Mouse (Mus musculus): Measurements from ENCODE around the gene Itm2b. TPM values are rescaled to one million over a fixed set of nuclear protein-coding genes. Genes with fewer than 3 reads are reported as not detected.

The Itm2b gene
- polyA plus RNA-seq, 1 experiment from 2014 or later: 513 TPM

- Histone ChIP-seq H3K36me3 (ENCODE audit: control insufficient read depth, insufficient read depth, low read length) (no peaks in the 10 kb centered on the region; the same call in 1 of the 2 replicates), H3K27me3 (ENCODE audit: control insufficient read depth, insufficient read depth, low read length) (no peaks in the 10 kb centered on the region), H3K4me3 (ENCODE audit: low read depth, low read length) (no peak overlapping the region), H3K4me1 (ENCODE audit: control insufficient read depth, insufficient read depth, low read length) (peaks cover 6% of the 10 kb centered on the region; the same call in 1 of the 2 replicates), H3K4me2 (no peak overlapping the region), H3K9ac (ENCODE audit: low read depth, low read length) (no peak overlapping the region), H3K9me3 (replicated peaks; ENCODE audit: control insufficient read depth, low read length) (no peaks in the 10 kb centered on the region), H3K27ac (ENCODE audit: low read depth, low read length) (no peak overlapping the region)
- ATAC-seq (replicated peaks; ENCODE audit: insufficient number of reproducible peaks, low FRiP score, low TSS enrichment): no peak
- 59% methylated on average over 7 of the region's 7 CpGs for WGBS (ENCODE audit: insufficient replicate concordance)
Observed at GRCm38 (mm10) chr14:73349061-73349670, 35.9 kb downstream of the Itm2b start.

GRCm38 (mm10) chr14:73347302-73347701 is 37.8 kb downstream of the Itm2b start:
- no peak overlapping the region for H3K9ac ChIP-seq (ENCODE audit: low read depth, low read length)
- H3K4me1 ChIP-seq (ENCODE audit: control insufficient read depth, insufficient read depth, low read length): peaks cover 6% of the 10 kb centered on the region; the same call in 1 of the 2 replicates
- ATAC-seq (replicated peaks; ENCODE audit: insufficient number of reproducible peaks, low FRiP score, low TSS enrichment): no peak
- no peak overlapping the region for H3K27ac ChIP-seq (ENCODE audit: low read depth, low read length)
- H3K27me3 ChIP-seq (ENCODE audit: control insufficient read depth, insufficient read depth, low read length): no peaks in the 10 kb centered on the region
- 38% methylated on average over 9 of the region's 9 CpGs for WGBS (ENCODE audit: insufficient replicate concordance)
- H3K4me2 ChIP-seq: no peak overlapping the region
- H3K36me3 ChIP-seq (ENCODE audit: control insufficient read depth, insufficient read depth, low read length): no peaks in the 10 kb centered on the region
- no peak overlapping the region for H3K4me3 ChIP-seq (ENCODE audit: low read depth, low read length)
- H3K9me3 ChIP-seq (replicated peaks; ENCODE audit: control insufficient read depth, low read length): no peaks in the 10 kb centered on the region

- Histone ChIP-seq H3K9me3 (replicated peaks; ENCODE audit: control insufficient read depth, low read length) (no peaks in the 10 kb centered on the region), H3K27me3 (ENCODE audit: control insufficient read depth, insufficient read depth, low read length) (no peaks in the 10 kb centered on the region), H3K4me1 (ENCODE audit: control insufficient read depth, insufficient read depth, low read length) (peaks cover 6% of the 10 kb centered on the region; the same call in 1 of the 2 replicates), H3K4me2 (no peak overlapping the region), H3K4me3 (ENCODE audit: low read depth, low read length) (no peak overlapping the region), H3K9ac (ENCODE audit: low read depth, low read length) (no peak overlapping the region), H3K27ac (ENCODE audit: low read depth, low read length) (no peak overlapping the region), H3K36me3 (ENCODE audit: control insufficient read depth, insufficient read depth, low read length) (no peaks in the 10 kb centered on the region)
- no peak for ATAC-seq (replicated peaks; ENCODE audit: insufficient number of reproducible peaks, low FRiP score, low TSS enrichment)
- 89% methylated on average over 4 of the region's 4 CpGs for WGBS (ENCODE audit: insufficient replicate concordance)
Observed at GRCm38 (mm10) chr14:73345614-73346013, 39.5 kb downstream of the Itm2b start.

GRCm38 (mm10) chr14:73340051-73340755 is 44.9 kb downstream of the Itm2b start:
- no peak overlapping the region for H3K4me2 ChIP-seq
- no peak overlapping the region for H3K9ac ChIP-seq (ENCODE audit: low read depth, low read length)
- 48% methylated on average over 6 of the region's 6 CpGs for WGBS (ENCODE audit: insufficient replicate concordance)
- no peak for ATAC-seq (replicated peaks; ENCODE audit: insufficient number of reproducible peaks, low FRiP score, low TSS enrichment)
- H3K27ac ChIP-seq (ENCODE audit: low read depth, low read length): no peak overlapping the region
- H3K4me1 ChIP-seq (ENCODE audit: control insufficient read depth, insufficient read depth, low read length): no peaks in the 10 kb centered on the region
- H3K4me3 ChIP-seq (ENCODE audit: low read depth, low read length): no peak overlapping the region
- H3K36me3 ChIP-seq (ENCODE audit: control insufficient read depth, insufficient read depth, low read length): no peaks in the 10 kb centered on the region
- H3K27me3 ChIP-seq (ENCODE audit: control insufficient read depth, insufficient read depth, low read length): no peaks in the 10 kb centered on the region
- H3K9me3 ChIP-seq (replicated peaks; ENCODE audit: control insufficient read depth, low read length): no peaks in the 10 kb centered on the region

- Histone ChIP-seq H3K4me3 (ENCODE audit: low read depth, low read length) (no peak overlapping the region), H3K36me3 (ENCODE audit: control insufficient read depth, insufficient read depth, low read length) (no peaks in the 10 kb centered on the region), H3K9me3 (replicated peaks; ENCODE audit: control insufficient read depth, low read length) (no peaks in the 10 kb centered on the region), H3K9ac (ENCODE audit: low read depth, low read length) (no peak overlapping the region), H3K4me1 (ENCODE audit: control insufficient read depth, insufficient read depth, low read length) (no peaks in the 10 kb centered on the region), H3K4me2 (no peak overlapping the region), H3K27me3 (ENCODE audit: control insufficient read depth, insufficient read depth, low read length) (no peaks in the 10 kb centered on the region), H3K27ac (ENCODE audit: low read depth, low read length) (no peak overlapping the region)
- no peak for ATAC-seq (replicated peaks; ENCODE audit: insufficient number of reproducible peaks, low FRiP score, low TSS enrichment)
- WGBS (ENCODE audit: insufficient replicate concordance): 61% methylated on average over 3 of the region's 3 CpGs
Observed at GRCm38 (mm10) chr14:73339615-73340014, 45.5 kb downstream of the Itm2b start.

- no peaks in the 10 kb centered on the region for H3K36me3 ChIP-seq (ENCODE audit: control insufficient read depth, insufficient read depth, low read length)
- H3K4me2 ChIP-seq: no peak overlapping the region
- no peak overlapping the region for H3K27ac ChIP-seq (ENCODE audit: low read depth, low read length)
- WGBS (ENCODE audit: insufficient replicate concordance): 69% methylated on average over 6 of the region's 6 CpGs
- ATAC-seq (replicated peaks; ENCODE audit: insufficient number of reproducible peaks, low FRiP score, low TSS enrichment): no peak
- H3K27me3 ChIP-seq (ENCODE audit: control insufficient read depth, insufficient read depth, low read length): no peaks in the 10 kb centered on the region
- no peaks in the 10 kb centered on the region for H3K9me3 ChIP-seq (replicated peaks; ENCODE audit: control insufficient read depth, low read length)
- H3K9ac ChIP-seq (ENCODE audit: low read depth, low read length): no peak overlapping the region
- H3K4me3 ChIP-seq (ENCODE audit: low read depth, low read length): no peak overlapping the region
- H3K4me1 ChIP-seq (ENCODE audit: control insufficient read depth, insufficient read depth, low read length): no peaks in the 10 kb centered on the region
Observed at GRCm38 (mm10) chr14:73336316-73337080, 48.6 kb downstream of the Itm2b start.

GRCm38 (mm10) chr14:73334926-73335805 is 49.9 kb downstream of the Itm2b start:
- WGBS (ENCODE audit: insufficient replicate concordance): 81% methylated on average over 22 of the region's 22 CpGs
- no peak for ATAC-seq (replicated peaks; ENCODE audit: insufficient number of reproducible peaks, low FRiP score, low TSS enrichment)

GRCm38 (mm10) chr14:73333880-73334279 is 51.2 kb downstream of the Itm2b start:
- Histone ChIP-seq H3K36me3 (ENCODE audit: control insufficient read depth, insufficient read depth, low read length) (no peaks in the 10 kb centered on the region), H3K27ac (ENCODE audit: low read depth, low read length) (no peak overlapping the region), H3K27me3 (ENCODE audit: control insufficient read depth, insufficient read depth, low read length) (no peaks in the 10 kb centered on the region), H3K4me1 (ENCODE audit: control insufficient read depth, insufficient read depth, low read length) (no peaks in the 10 kb centered on the region), H3K4me2 (no peak overlapping the region), H3K9ac (ENCODE audit: low read depth, low read length) (no peak overlapping the region), H3K4me3 (ENCODE audit: low read depth, low read length) (no peak overlapping the region), H3K9me3 (replicated peaks; ENCODE audit: control insufficient read depth, low read length) (no peaks in the 10 kb centered on the region)
- WGBS (ENCODE audit: insufficient replicate concordance): 86% methylated on average over 3 of the region's 3 CpGs
- no peak for ATAC-seq (replicated peaks; ENCODE audit: insufficient number of reproducible peaks, low FRiP score, low TSS enrichment)

More at GRCm38 (mm10) chr14:73334926-73335805, 49.9 kb downstream of the Itm2b start:
- Histone ChIP-seq H3K9ac (ENCODE audit: low read depth, low read length) (no peak overlapping the region), H3K36me3 (ENCODE audit: control insufficient read depth, insufficient read depth, low read length) (no peaks in the 10 kb centered on the region), H3K4me1 (ENCODE audit: control insufficient read depth, insufficient read depth, low read length) (no peaks in the 10 kb centered on the region), H3K27me3 (ENCODE audit: control insufficient read depth, insufficient read depth, low read length) (no peaks in the 10 kb centered on the region), H3K9me3 (replicated peaks; ENCODE audit: control insufficient read depth, low read length) (no peaks in the 10 kb centered on the region), H3K4me3 (ENCODE audit: low read depth, low read length) (no peak overlapping the region), H3K27ac (ENCODE audit: low read depth, low read length) (no peak overlapping the region), H3K4me2 (no peak overlapping the region)
